Mouse (Mus musculus) lung, embryonic 14.5 days (tissue): Measurements from ENCODE around the gene Pank1. TPM values are rescaled to one million over a fixed set of nuclear protein-coding genes. Genes with fewer than 3 reads are reported as not detected.

Experiments
- ATAC-seq: fragments of 200-750 bp; cut with Nextera tagmentation; 2 replicates; pipeline ENCODE4 v1.8.0; 2017; ENCODE audit warnings: mild to moderate bottlenecking, moderate TSS enrichment, moderate library complexity; ENCODE audit not compliant: insufficient read depth
- DNase-seq: peaks from one replicate; pipeline ENCODE4 v3.0.0-alpha.2; 2015
- H3K27ac ChIP-seq: fragments of 300-500 bp; sonication (generic); 2 replicates; pipeline ENCODE4 v1.5.1; 2014; ENCODE audit warnings: low read depth, mild to moderate bottlenecking, moderate library complexity
- H3K27me3 ChIP-seq: fragments of 300-500 bp; sonication (generic); 2 replicates; pipeline ENCODE4 v1.6.1; 2014; ENCODE audit warnings: low read length, control low read depth; ENCODE audit not compliant: insufficient read depth
- H3K36me3 ChIP-seq: fragments of 300-500 bp; sonication (generic); 2 replicates; pipeline ENCODE4 v1.6.1; 2014; ENCODE audit warnings: control low read depth; ENCODE audit not compliant: insufficient read depth
- H3K4me1 ChIP-seq: fragments of 300-500 bp; sonication (generic); 2 replicates; pipeline ENCODE4 v1.6.1; 2014; ENCODE audit warnings: antibody characterized with exemption, control low read depth; ENCODE audit not compliant: insufficient read depth
- H3K4me2 ChIP-seq: fragments of 300-500 bp; sonication (generic); 2 replicates; pipeline ENCODE4 v1.6.1; 2014; ENCODE audit warnings: mild to moderate bottlenecking
- H3K4me3 ChIP-seq: fragments of 300-500 bp; sonication (generic); 2 replicates; pipeline ENCODE4 v1.5.1; 2014; ENCODE audit warnings: low read depth, low read length
- H3K9ac ChIP-seq: fragments of 300-500 bp; sonication (generic); 2 replicates; pipeline ENCODE4 v1.6.1; 2014
- H3K9me3 ChIP-seq: fragments of 300-500 bp; sonication (generic); 2 replicates; pipeline ENCODE4 v1.6.1; 2016; ENCODE audit warnings: low read depth, low read length, control low read depth
- CTCF ChIP-seq: IDR thresholded peaks from 2 replicates; pipeline ENCODE4 v1.5.1; 2016; ENCODE audit warnings: antibody characterized with exemption, low read depth
- WGBS: fragments of 180-500 bp; shearing (Covaris S2); extraction: QIAGEN DNeasy Blood & Tissue Kit; methylation state at CpG from one replicate; pipeline ENCODE4 v1.1.7; 2014; 5-methylcytosine and 5-hydroxymethylcytosine counted together
- polyA plus RNA-seq: library from polyadenylated mRNA; unstranded; fragments of >200 nt; fragmentation: Nextera tagmentation; extraction: Ambion mirVana; gene quantifications from 2 replicates; pipeline ENCODE4 v1.2.1, GENCODE M21; 2014

Pank1 gene
- polyA plus RNA-seq, 1 experiment from 2014 or later, result 10.3 TPM

GRCm38 (mm10) chr19:34881160-34881559 lies 1.9 kb upstream of the Pank1 start:
- Histone ChIP-seq H3K9me3 (no peaks in the 10 kb centered on the region), H3K27me3 (no peaks in the 10 kb centered on the region), H3K9ac (no peak overlapping the region), H3K27ac (no peak overlapping the region), H3K4me1 (peaks cover 10% of the 10 kb centered on the region; the same call in 1 of the 2 replicates), H3K4me3 (no peak overlapping the region), H3K36me3 (no peaks in the 10 kb centered on the region), H3K4me2 (no peak overlapping the region)
- no peak for ATAC-seq
- 68% methylated on average over 5 of the region's 5 CpGs for WGBS
- no peak for TF ChIP-seq CTCF
- DNase-seq, result no peak

- peaks cover 10% of the 10 kb centered on the region; the same call in 1 of the 2 replicates for H3K4me1 ChIP-seq
- peak overlapping the region; percentile 87 for H3K4me3 ChIP-seq
- peak overlapping the region; percentile 99 for H3K27ac ChIP-seq
- H3K36me3 ChIP-seq, result no peaks in the 10 kb centered on the region
- no peaks in the 10 kb centered on the region for H3K27me3 ChIP-seq
- no peak for DNase-seq
- no peak for ATAC-seq
- H3K9me3 ChIP-seq, result no peaks in the 10 kb centered on the region
- peak overlapping the region; percentile 97 for H3K9ac ChIP-seq
- 18% methylated on average over 6 of the region's 6 CpGs for WGBS
- TF ChIP-seq CTCF, result no peak
- H3K4me2 ChIP-seq, result peak overlapping the region; percentile 86
Observed at GRCm38 (mm10) chr19:34879624-34880023, 369 bp upstream of the Pank1 start.

DNA sequence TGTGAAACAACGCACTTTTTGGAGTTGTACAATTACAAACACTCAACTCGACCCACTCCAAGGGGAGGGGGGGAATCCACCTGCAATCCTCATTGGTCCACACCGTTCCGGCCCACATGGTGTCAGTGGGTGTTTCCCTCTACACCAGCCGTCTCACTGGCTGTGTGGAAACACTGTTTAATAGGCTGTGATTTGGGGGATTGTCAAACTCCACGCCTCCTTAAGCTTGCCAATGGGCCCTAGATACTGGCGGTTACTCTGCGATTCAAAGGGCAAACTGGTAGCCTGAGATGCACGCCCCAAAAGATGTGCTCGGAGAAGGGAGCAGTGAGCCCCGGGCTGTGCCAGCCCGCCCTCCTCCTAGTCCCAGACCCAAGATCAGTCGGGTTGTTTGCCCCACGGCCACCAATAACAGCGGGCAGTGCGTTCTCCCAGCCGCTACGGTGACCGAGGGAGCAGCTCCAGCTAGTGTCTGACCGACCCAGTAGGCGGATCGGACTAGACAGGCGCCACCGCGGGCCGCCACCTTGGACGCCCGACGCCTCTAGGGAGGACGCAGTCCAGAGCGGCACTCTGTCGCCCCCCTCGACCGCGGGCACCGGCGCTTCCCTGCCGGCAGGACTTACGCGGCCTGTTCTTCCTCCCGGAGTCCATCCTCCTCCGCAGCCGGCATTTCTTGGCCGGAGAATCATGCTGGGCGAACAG lies 1.2 kb downstream of the Pank1 start:
- H3K9ac ChIP-seq, result peak overlapping the region; percentile 97
- peak overlapping the region; percentile 99 for H3K27ac ChIP-seq
- H3K4me2 ChIP-seq, result peak overlapping the region; percentile 86
- no peaks in the 10 kb centered on the region for H3K27me3 ChIP-seq
- H3K4me1 ChIP-seq, result peaks cover 10% of the 10 kb centered on the region; the same call in 1 of the 2 replicates
- peak; percentile 94 for DNase-seq
- H3K9me3 ChIP-seq, result no peaks in the 10 kb centered on the region
- H3K4me3 ChIP-seq, result peak overlapping the region; percentile 87
- ATAC-seq, result peak; percentile 97
- TF ChIP-seq CTCF, result peak; percentile 43; the same call in 1 of the 2 replicates
- under 1% methylated on average over 45 of the region's 45 CpGs for WGBS
- no peaks in the 10 kb centered on the region for H3K36me3 ChIP-seq

DNA sequence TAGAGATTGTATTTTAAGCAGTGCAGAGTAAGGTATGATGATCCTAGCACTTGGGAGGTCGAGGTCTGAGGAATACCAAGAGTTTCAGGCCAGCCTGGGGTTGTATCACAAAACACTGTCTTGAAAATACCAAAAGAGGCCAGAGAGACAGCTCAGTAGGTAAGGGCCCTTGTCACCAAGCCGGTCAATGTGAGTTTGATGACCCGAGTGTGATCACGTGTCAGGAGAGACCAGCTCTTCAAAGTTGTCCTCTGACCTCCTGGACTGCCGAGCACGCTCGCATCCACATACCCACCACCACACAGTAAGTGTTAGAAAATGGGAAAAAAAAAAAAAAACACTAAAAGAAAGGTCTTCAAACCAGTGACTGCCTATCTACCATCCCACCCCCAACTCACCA lies 2.6 kb downstream of the Pank1 start:
- ATAC-seq (no peak), DNase-seq (no peak)
- Histone ChIP-seq H3K4me2 (peak overlapping the region; percentile 86), H3K4me1 (peaks cover 10% of the 10 kb centered on the region; the same call in 1 of the 2 replicates), H3K9ac (no peak overlapping the region), H3K27ac (no peak overlapping the region), H3K27me3 (no peaks in the 10 kb centered on the region), H3K9me3 (no peaks in the 10 kb centered on the region), H3K4me3 (no peak overlapping the region), H3K36me3 (no peaks in the 10 kb centered on the region)
- 50% methylated on average over 7 of the region's 7 CpGs for WGBS
- TF ChIP-seq CTCF, result no peak

DNA sequence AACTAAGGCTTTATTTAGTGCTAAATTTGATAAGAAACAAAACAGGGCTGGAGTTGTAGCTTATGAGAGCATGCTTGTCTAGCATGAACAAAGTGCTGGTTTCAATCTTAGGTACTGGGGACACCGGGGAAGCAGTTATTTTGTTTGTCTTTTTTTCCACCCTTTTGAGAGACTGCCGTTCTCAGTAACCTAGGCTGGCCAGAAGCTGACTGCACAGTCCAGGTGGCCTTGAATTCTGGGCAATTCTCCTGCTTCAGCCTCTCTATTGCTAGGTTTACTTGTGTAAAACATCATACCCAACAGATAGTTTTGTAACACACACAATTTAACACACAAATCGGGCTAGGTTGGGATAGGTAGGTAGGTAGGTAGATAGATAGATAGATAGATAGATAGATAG lies 9.9 kb downstream of the Pank1 start:
- Histone ChIP-seq H3K9ac (no peak overlapping the region), H3K27ac (no peak overlapping the region), H3K4me1 (no peaks in the 10 kb centered on the region), H3K4me2 (no peak overlapping the region), H3K36me3 (no peaks in the 10 kb centered on the region), H3K9me3 (no peaks in the 10 kb centered on the region), H3K27me3 (no peaks in the 10 kb centered on the region), H3K4me3 (no peak overlapping the region)
- 64% methylated on average over 3 of the region's 3 CpGs for WGBS
- no peak for DNase-seq
- TF ChIP-seq CTCF, result no peak
- no peak for ATAC-seq

- no peaks in the 10 kb centered on the region for H3K27me3 ChIP-seq
- H3K4me1 ChIP-seq, result no peaks in the 10 kb centered on the region
- no peak overlapping the region for H3K9ac ChIP-seq
- no peaks in the 10 kb centered on the region for H3K9me3 ChIP-seq
- ATAC-seq (no peak), DNase-seq (no peak)
- TF ChIP-seq CTCF, result no peak
- no peak overlapping the region for H3K4me2 ChIP-seq
- H3K27ac ChIP-seq, result no peak overlapping the region
- 83% methylated on average over 8 of the region's 8 CpGs for WGBS
- no peak overlapping the region for H3K4me3 ChIP-seq
- no peaks in the 10 kb centered on the region for H3K36me3 ChIP-seq
Observed at GRCm38 (mm10) chr19:34868093-34868741, 11.0 kb downstream of the Pank1 start.

GRCm38 (mm10) chr19:34863737-34864136 lies 15.5 kb downstream of the Pank1 start:
- ATAC-seq (no peak), DNase-seq (no peak)
- 89% methylated on average over 6 of the region's 6 CpGs for WGBS
- Histone ChIP-seq H3K4me3 (no peak overlapping the region), H3K36me3 (no peaks in the 10 kb centered on the region), H3K27me3 (no peaks in the 10 kb centered on the region), H3K9me3 (no peaks in the 10 kb centered on the region), H3K4me2 (no peak overlapping the region), H3K4me1 (no peaks in the 10 kb centered on the region), H3K27ac (no peak overlapping the region), H3K9ac (no peak overlapping the region)
- no peak for TF ChIP-seq CTCF
